9 mouse cellular contexts compared by ENCODE assay signal in genomic region chr16:96468698-96469097, GRCm38 (mm10). TPM values are rescaled to one million over a fixed set of nuclear protein-coding genes. Genes with fewer than 3 reads are reported as not detected.
DNase-seq lines count a peak whose midpoint lies in the region; ATAC-seq and TF ChIP-seq lines count a peak whose summit lies in the region.
"Had no signal": no experiment of that assay in that cellular context is flagged by ENCODE, and none has a peak within 500 bp of the region (broad histone marks: within the 10 kb centered on the region; RNA-seq: fewer than 3 reads in every experiment).

No protein-coding gene starts in this region.

- TF ChIP-seq POLR2A in cortical plate, adult 2 months (IDR thresholded peaks at IDR 0.05; ENCODE audit: extremely low read depth, insufficient read depth, low read length), result no peak; the same call in 1 of the 2 replicates

- H3K27ac ChIP-seq in lung, embryonic 14.5 days (ENCODE audit: low read depth), result no peak overlapping the region
- H3K27ac ChIP-seq in lung, postnatal 0 days (ENCODE audit: low read length), result no peak overlapping the region
- peak overlapping the region; percentile 16; the same call in 1 of the 2 replicates for H3K27ac ChIP-seq in cortical plate, adult 2 months (ENCODE audit: insufficient read depth, low read length)
- no peak overlapping the region for H3K27ac ChIP-seq in intestine, embryonic 16.5 days (ENCODE audit: low read length)

- intact Hi-C loops in left cerebral cortex, postnatal 25 days (cut with DNase I), result no loop called here

- no peaks in the 10 kb centered on the region for H3K4me1 ChIP-seq in lung, embryonic 14.5 days (ENCODE audit: insufficient read depth)
- no peaks in the 10 kb centered on the region; the same call in 1 of the 2 replicates for H3K4me1 ChIP-seq in lung, postnatal 0 days (ENCODE audit: insufficient read depth, low read depth, low read length)
- H3K4me1 ChIP-seq in cortical plate, adult 2 months (ENCODE audit: control insufficient read depth, insufficient read depth, low read length), result peaks cover 3% of the 10 kb centered on the region; the same call in 1 of the 2 replicates
- peaks cover 7% of the 10 kb centered on the region for H3K4me1 ChIP-seq in intestine, embryonic 16.5 days (ENCODE audit: control insufficient read depth, insufficient read depth, low read length)

- no peak overlapping the region for H3K9ac ChIP-seq in lung, embryonic 14.5 days
- no peak overlapping the region for H3K9ac ChIP-seq in lung, postnatal 0 days (replicated peaks; ENCODE audit: low read depth)
- no peak overlapping the region for H3K9ac ChIP-seq in intestine, embryonic 16.5 days (ENCODE audit: low read depth, low read length)

- no peaks in the 10 kb centered on the region for H3K9me3 ChIP-seq in lung, embryonic 14.5 days (ENCODE audit: low read depth, low read length)
- no peaks in the 10 kb centered on the region for H3K9me3 ChIP-seq in lung, postnatal 0 days (ENCODE audit: low read length)
- no peaks in the 10 kb centered on the region for H3K9me3 ChIP-seq in intestine, embryonic 16.5 days (ENCODE audit: control insufficient read depth, low read length)

- peak; percentile 23 for DNase-seq in lung, embryonic 14.5 days
- no peak for DNase-seq in lung, postnatal 0 days (ENCODE audit: low spot score)
- DNase-seq in left cerebral cortex, postnatal 25 days (ENCODE audit: low spot score in 2 of 2), result peak; percentile 65 to 76
- DNase-seq in right cerebral cortex, postnatal 25 days, result peak; percentile 69

- no peaks in the 10 kb centered on the region for H3K36me3 ChIP-seq in lung, embryonic 14.5 days (ENCODE audit: insufficient read depth)
- no peaks in the 10 kb centered on the region for H3K36me3 ChIP-seq in lung, postnatal 0 days (ENCODE audit: insufficient read depth, low read length)
- H3K36me3 ChIP-seq in intestine, embryonic 16.5 days (ENCODE audit: control insufficient read depth, insufficient read depth, low read length), result no peaks in the 10 kb centered on the region

- no peak for TF ChIP-seq EP300 in lung, postnatal 0 days (IDR thresholded peaks at IDR 0.05)

- TF ChIP-seq CTCF in lung, embryonic 14.5 days (IDR thresholded peaks at IDR 0.05; ENCODE audit: low read depth), result no peak
- TF ChIP-seq CTCF in lung, postnatal 0 days (IDR thresholded peaks at IDR 0.05), result no peak
- TF ChIP-seq CTCF in cortical plate, adult 2 months (IDR thresholded peaks at IDR 0.05; ENCODE audit: extremely low read depth, insufficient read depth, low read length), result no peak

- H3K4me2 ChIP-seq in lung, embryonic 14.5 days, result no peak overlapping the region
- no peak overlapping the region for H3K4me2 ChIP-seq in lung, postnatal 0 days (replicated peaks; ENCODE audit: low read depth, low read length)
- H3K4me2 ChIP-seq in intestine, embryonic 16.5 days (ENCODE audit: low read depth, low read length), result no peak overlapping the region

- ATAC-seq in lung, embryonic 14.5 days (ENCODE audit: insufficient read depth), result peak; percentile 28; the same call in 1 of the 2 replicates
- no peak for ATAC-seq in lung, postnatal 0 days
- peak; percentile 48; the same call in 1 of the 2 replicates for ATAC-seq in intestine, embryonic 16.5 days
- ATAC-seq in activated CD4-positive, CD25-positive, alpha-beta regulatory T cell, adult 4 months, result no peak
- ATAC-seq in inflammation-experienced regulatory T-cells, adult 6 months, result no peak

- H3K27me3 ChIP-seq in lung, embryonic 14.5 days (ENCODE audit: insufficient read depth, low read length), result no peaks in the 10 kb centered on the region
- H3K27me3 ChIP-seq in lung, postnatal 0 days (replicated peaks; ENCODE audit: insufficient read depth, low read length), result no peaks in the 10 kb centered on the region
- no peaks in the 10 kb centered on the region; the same call in 1 of the 2 replicates for H3K27me3 ChIP-seq in intestine, embryonic 16.5 days (replicated peaks; ENCODE audit: control insufficient read depth, insufficient read depth, low read length)

- WGBS in lung, embryonic 14.5 days, result 59% methylated on average over 4 of the region's 4 CpGs
- 65% methylated on average over 4 of the region's 4 CpGs for WGBS in lung, postnatal 0 days
- 76% methylated on average over 4 of the region's 4 CpGs for WGBS in intestine, embryonic 16.5 days

- H3K4me3 ChIP-seq in lung, embryonic 14.5 days (ENCODE audit: low read depth, low read length), result no peak overlapping the region
- no peak overlapping the region for H3K4me3 ChIP-seq in lung, postnatal 0 days (ENCODE audit: low read depth, low read length)
- H3K4me3 ChIP-seq in cortical plate, adult 2 months (ENCODE audit: insufficient read depth, low read length), result peak overlapping the region; percentile 34
- no peak overlapping the region for H3K4me3 ChIP-seq in intestine, embryonic 16.5 days (ENCODE audit: low read length)
- H3K4me3 ChIP-seq: erythroblast, embryonic 14.5 days had no signal

RNA-seq across cellular contexts. Expression of gene Pcp4, which starts 1.3 kb away (rescaled TPM):
- polyA plus RNA-seq in lung, embryonic 14.5 days (2014; fragmentation: Nextera tagmentation; extraction: Ambion mirVana), result 4.2 and 4.6 TPM in 2 replicates
- 0.60 and 0.73 TPM in 2 replicates for polyA plus RNA-seq in lung, postnatal 0 days (2015; fragmentation: Nextera tagmentation; extraction: Ambion mirVana)
- polyA plus RNA-seq in cortical plate, adult 2 months (2012; rRNA removed), result 606 and 753 TPM in 2 replicates
- 42.6 and 48.1 TPM in 2 replicates for polyA plus RNA-seq in intestine, embryonic 16.5 days (2015; fragmentation: Nextera tagmentation; extraction: Ambion mirVana)
- total RNA-seq in left cerebral cortex, postnatal 25 days (2021), result 100 to 1,000 TPM; 551 to 645 TPM
- polyA plus RNA-seq in activated CD4-positive, CD25-positive, alpha-beta regulatory T cell, adult 4 months (2017; shearing (Covaris generic)), result under 1 TPM in 1 of 2 experiments, not detected in 1; 0.77 TPM
- polyA plus RNA-seq in inflammation-experienced regulatory T-cells, adult 6 months (2017; shearing (Covaris generic)), result not detected
- polyA plus RNA-seq: erythroblast, embryonic 14.5 days had no signal

RNA-seq across cellular contexts. Expression of gene Itgb2l, which starts 25.3 kb away (rescaled TPM):
- polyA plus RNA-seq in lung, embryonic 14.5 days (2014; fragmentation: Nextera tagmentation; extraction: Ambion mirVana), result 0.29 and 0.84 TPM in 2 replicates
- 0.93 and 1.3 TPM in 2 replicates for polyA plus RNA-seq in lung, postnatal 0 days (2015; fragmentation: Nextera tagmentation; extraction: Ambion mirVana)
- polyA plus RNA-seq in cortical plate, adult 2 months (2012; rRNA removed), result not detected in 2 replicates
- 0.32 and 0.33 TPM in 2 replicates for polyA plus RNA-seq in intestine, embryonic 16.5 days (2015; fragmentation: Nextera tagmentation; extraction: Ambion mirVana)
- not detected for total RNA-seq in left cerebral cortex, postnatal 25 days (2021)
- polyA plus RNA-seq in activated CD4-positive, CD25-positive, alpha-beta regulatory T cell, adult 4 months (2017; shearing (Covaris generic)), result not detected
- polyA plus RNA-seq in inflammation-experienced regulatory T-cells, adult 6 months (2017; shearing (Covaris generic)), result not detected
- polyA plus RNA-seq: erythroblast, embryonic 14.5 days had no signal

Comparison
In these comparisons a context has a peak if more than half of its experiments do, and no peak if none do; other contexts are left out.
1. ATAC-seq: peak in lung, embryonic 14.5 days (single experiment) and intestine, embryonic 16.5 days (single experiment); none in lung, postnatal 0 days (single experiment), activated CD4-positive, CD25-positive, alpha-beta regulatory T cell, adult 4 months (single experiment) and inflammation-experienced regulatory T-cells, adult 6 months (single experiment).
2. RNA of gene Pcp4, which starts 1.3 kb away (polyA plus RNA-seq): 606 to 753 TPM in cortical plate, adult 2 months; 42.6 to 48.1 TPM in intestine, embryonic 16.5 days, 4.2 to 4.6 TPM in lung, embryonic 14.5 days, 0.77 TPM in activated CD4-positive, CD25-positive, alpha-beta regulatory T cell, adult 4 months, 0.60 to 0.73 TPM in lung, postnatal 0 days and not detected in inflammation-experienced regulatory T-cells, adult 6 months; every median in the first group is over 10 times any median in the second.